In genomic region chr2:119327942-119328526, GRCm38 (mm10) we compare ENCODE assay signal across 9 mouse cellular contexts. TPM values are rescaled to one million over a fixed set of nuclear protein-coding genes. Genes with fewer than 3 reads are reported as not detected.
A peak's percentile ranks its signal among the peaks of the same experiment; 100 is the strongest.
DNase-seq lines count a peak whose midpoint lies in the region; ATAC-seq lines count a peak whose summit lies in the region.
"Had no signal": no experiment of that assay in that cellular context is flagged by ENCODE, and none has a peak within 500 bp of the region (broad histone marks: within the 10 kb centered on the region; RNA-seq: fewer than 3 reads in every experiment).

No protein-coding gene starts in this region.

- DNase-seq in heart, postnatal 10 days: no peak
- no peak for DNase-seq in embryonic facial prominence, embryonic 10.5 days (ENCODE audit: low spot score)
- no peak for DNase-seq in midbrain, embryonic 14.5 days
- no peak for DNase-seq in urinary bladder, adult 2 months (ENCODE audit: low spot score)
- no peak for DNase-seq in thymus, postnatal 36 days
- DNase-seq in c-Kit-positive CD71-positive TER-119-positive erythroid progenitor cells, embryonic 14.5 days (ENCODE audit: low spot score): no peak

- peaks cover 42% of the 10 kb centered on the region for H3K4me1 ChIP-seq in heart, embryonic 12.5 days (replicated peaks)
- peaks cover 40% of the 10 kb centered on the region for H3K4me1 ChIP-seq in embryonic facial prominence, embryonic 10.5 days
- peaks cover 44% of the 10 kb centered on the region for H3K4me1 ChIP-seq in hindbrain, embryonic 12.5 days
- peaks cover 32% of the 10 kb centered on the region for H3K4me1 ChIP-seq in midbrain, embryonic 14.5 days (ENCODE audit: control insufficient read depth, insufficient read depth, low read length)

- WGBS in heart, embryonic 12.5 days: 18% methylated on average over 11 of the region's 11 CpGs
- 14% methylated on average over 11 of the region's 11 CpGs for WGBS in embryonic facial prominence, embryonic 10.5 days
- 16% methylated on average over 11 of the region's 11 CpGs for WGBS in hindbrain, embryonic 12.5 days
- WGBS in midbrain, embryonic 14.5 days: 11% methylated on average over 11 of the region's 11 CpGs

- peak overlapping the region; percentile 85 for H3K4me2 ChIP-seq in heart, embryonic 12.5 days
- H3K4me2 ChIP-seq in hindbrain, embryonic 12.5 days (replicated peaks): peak overlapping the region; percentile 72
- H3K4me2 ChIP-seq in midbrain, embryonic 14.5 days (ENCODE audit: low read length): peak overlapping the region; percentile 80

- no peak overlapping the region for H3K27ac ChIP-seq in heart, embryonic 12.5 days (ENCODE audit: poor library complexity, severe bottlenecking)
- no peak overlapping the region for H3K27ac ChIP-seq in embryonic facial prominence, embryonic 10.5 days (replicated peaks)
- H3K27ac ChIP-seq in hindbrain, embryonic 12.5 days: no peak overlapping the region
- no peak overlapping the region for H3K27ac ChIP-seq in midbrain, embryonic 14.5 days (replicated peaks; ENCODE audit: low read depth, low read length)

- 0 out of 2 replicates have a peak, but pooled peaks cover 3% of the 10 kb centered on the region for H3K36me3 ChIP-seq in heart, embryonic 12.5 days
- no peaks in the 10 kb centered on the region for H3K36me3 ChIP-seq in embryonic facial prominence, embryonic 10.5 days (replicated peaks)
- no peaks in the 10 kb centered on the region for H3K36me3 ChIP-seq in hindbrain, embryonic 12.5 days
- no peaks in the 10 kb centered on the region for H3K36me3 ChIP-seq in midbrain, embryonic 14.5 days (ENCODE audit: control insufficient read depth, insufficient read depth, low read length)

- 0 out of 2 replicates have a peak overlapping the region, but pooled peaks have one; percentile 2 for H3K9ac ChIP-seq in heart, embryonic 12.5 days
- no peak overlapping the region for H3K9ac ChIP-seq in hindbrain, embryonic 12.5 days
- H3K9ac ChIP-seq in midbrain, embryonic 14.5 days (replicated peaks; ENCODE audit: low read length): peak overlapping the region; percentile 26; the same call in 1 of the 2 replicates

- H3K9me3 ChIP-seq in heart, embryonic 12.5 days (replicated peaks): no peaks in the 10 kb centered on the region
- no peaks in the 10 kb centered on the region for H3K9me3 ChIP-seq in embryonic facial prominence, embryonic 10.5 days
- H3K9me3 ChIP-seq in hindbrain, embryonic 12.5 days (replicated peaks): no peaks in the 10 kb centered on the region
- H3K9me3 ChIP-seq in midbrain, embryonic 14.5 days (ENCODE audit: control insufficient read depth, low read length): no peaks in the 10 kb centered on the region

- H3K27me3 ChIP-seq in heart, embryonic 12.5 days (replicated peaks): peaks cover 96% of the 10 kb centered on the region
- peaks cover 100% of the 10 kb centered on the region for H3K27me3 ChIP-seq in embryonic facial prominence, embryonic 10.5 days (replicated peaks; ENCODE audit: low read depth, poor library complexity, severe bottlenecking)
- peaks cover 94% of the 10 kb centered on the region for H3K27me3 ChIP-seq in hindbrain, embryonic 12.5 days
- H3K27me3 ChIP-seq in midbrain, embryonic 14.5 days (ENCODE audit: control insufficient read depth, insufficient read depth, low read length): peaks cover 85% of the 10 kb centered on the region

- H3K4me3 ChIP-seq in heart, embryonic 12.5 days: peak overlapping the region; percentile 57
- H3K4me3 ChIP-seq in embryonic facial prominence, embryonic 10.5 days: peak overlapping the region; percentile 61; the same call in 1 of the 2 replicates
- peak overlapping the region; percentile 38; the same call in 1 of the 2 replicates for H3K4me3 ChIP-seq in hindbrain, embryonic 12.5 days
- H3K4me3 ChIP-seq in midbrain, embryonic 14.5 days (replicated peaks; ENCODE audit: low read depth, low read length): peak overlapping the region; percentile 6; the same call in 1 of the 2 replicates

- no peak for ATAC-seq in heart, embryonic 12.5 days (ENCODE audit: insufficient number of reproducible peaks, low FRiP score)
- no peak for ATAC-seq in hindbrain, embryonic 12.5 days (ENCODE audit: low FRiP score)
- no peak for ATAC-seq in midbrain, embryonic 14.5 days (ENCODE audit: low FRiP score, low TSS enrichment)

- intact Hi-C loops in heart, postnatal 10 days (cut with DNase I): no loop called here

RNA-seq across cellular contexts. Expression of gene Dll4, which starts 2.5 kb away (rescaled TPM):
- 6.5 and 6.8 TPM in 2 replicates for polyA plus RNA-seq in heart, embryonic 12.5 days (2016; fragmentation: Nextera tagmentation; extraction: Ambion mirVana)
- total RNA-seq in heart, postnatal 10 days (2021): 10 to 100 TPM; 23.8 to 27.9 TPM
- 4.4 and 4.6 TPM in 2 replicates for polyA plus RNA-seq in embryonic facial prominence, embryonic 10.5 days (2016; fragmentation: Nextera tagmentation; extraction: Ambion mirVana)
- polyA plus RNA-seq in hindbrain, embryonic 12.5 days (2016; fragmentation: Nextera tagmentation; extraction: Ambion mirVana): 5.6 TPM in 2 replicates
- 4.0 and 4.4 TPM in 2 replicates for polyA plus RNA-seq in midbrain, embryonic 14.5 days (2014; fragmentation: Nextera tagmentation; extraction: Ambion mirVana)
- polyA plus RNA-seq in urinary bladder, adult 2 months (2012; rRNA removed): 5.5 and 6.4 TPM in 2 replicates

RNA-seq across cellular contexts. Expression of gene Chac1, which starts 23.0 kb away (rescaled TPM):
- 0.12 and 0.31 TPM in 2 replicates for polyA plus RNA-seq in heart, embryonic 12.5 days (2016; fragmentation: Nextera tagmentation; extraction: Ambion mirVana)
- total RNA-seq in heart, postnatal 10 days (2021): 1 to 10 TPM; 3.5 to 7.5 TPM
- 0.90 and 1.1 TPM in 2 replicates for polyA plus RNA-seq in embryonic facial prominence, embryonic 10.5 days (2016; fragmentation: Nextera tagmentation; extraction: Ambion mirVana)
- polyA plus RNA-seq in hindbrain, embryonic 12.5 days (2016; fragmentation: Nextera tagmentation; extraction: Ambion mirVana): 1.9 and 2.4 TPM in 2 replicates
- 5.0 and 8.4 TPM in 2 replicates for polyA plus RNA-seq in midbrain, embryonic 14.5 days (2014; fragmentation: Nextera tagmentation; extraction: Ambion mirVana)
- polyA plus RNA-seq in urinary bladder, adult 2 months (2012; rRNA removed): 1.4 and 1.5 TPM in 2 replicates

RNA-seq across cellular contexts. Expression of gene Vps18, which starts 39.5 kb away (rescaled TPM):
- polyA plus RNA-seq in heart, embryonic 12.5 days (2016; fragmentation: Nextera tagmentation; extraction: Ambion mirVana): 15.2 and 15.8 TPM in 2 replicates
- 10 to 100 TPM; 13.4 to 13.7 TPM for total RNA-seq in heart, postnatal 10 days (2021)
- 23.1 and 25.1 TPM in 2 replicates for polyA plus RNA-seq in embryonic facial prominence, embryonic 10.5 days (2016; fragmentation: Nextera tagmentation; extraction: Ambion mirVana)
- 28.2 and 28.3 TPM in 2 replicates for polyA plus RNA-seq in hindbrain, embryonic 12.5 days (2016; fragmentation: Nextera tagmentation; extraction: Ambion mirVana)
- polyA plus RNA-seq in midbrain, embryonic 14.5 days (2014; fragmentation: Nextera tagmentation; extraction: Ambion mirVana): 19.3 and 22.6 TPM in 2 replicates
- polyA plus RNA-seq in urinary bladder, adult 2 months (2012; rRNA removed): 15.9 and 17.9 TPM in 2 replicates

RNA-seq across cellular contexts. Expression of gene Rhov, which starts 57.0 kb away (rescaled TPM):
- 0.10 and 0.13 TPM in 2 replicates for polyA plus RNA-seq in heart, embryonic 12.5 days (2016; fragmentation: Nextera tagmentation; extraction: Ambion mirVana)
- not detected for total RNA-seq in heart, postnatal 10 days (2021)
- polyA plus RNA-seq in embryonic facial prominence, embryonic 10.5 days (2016; fragmentation: Nextera tagmentation; extraction: Ambion mirVana): 0.74 and 2.5 TPM in 2 replicates
- 5.8 and 8.2 TPM in 2 replicates for polyA plus RNA-seq in hindbrain, embryonic 12.5 days (2016; fragmentation: Nextera tagmentation; extraction: Ambion mirVana)
- 19.9 and 27.1 TPM in 2 replicates for polyA plus RNA-seq in midbrain, embryonic 14.5 days (2014; fragmentation: Nextera tagmentation; extraction: Ambion mirVana)
- 31.2 and 34.1 TPM in 2 replicates for polyA plus RNA-seq in urinary bladder, adult 2 months (2012; rRNA removed)
- total RNA-seq: hematopoietic stem cell, adult 5-6 weeks had no signal

Comparison
In these comparisons a context has a peak if more than half of its experiments do, and no peak if none do; other contexts are left out.
1. H3K4me3 ChIP-seq: peak in every context shown above with its lines; median percentile 61 in embryonic facial prominence, embryonic 10.5 days; 57 in heart, embryonic 12.5 days; 38 in hindbrain, embryonic 12.5 days; 6 in midbrain, embryonic 14.5 days.